Mouse (Mus musculus) embryonic facial prominence, embryonic 12.5 days (tissue): ENCODE measurements at regions not wholly inside any gene's neighbourhood (a gene's known extent, or its start where the extent isn't known, plus 50 kb on each side); places are given as distances from the start of the nearest gene placed in this dataset.

Experiments
- ATAC-seq: fragments of 200-750 bp; cut with Nextera tagmentation; 2 replicates; pipeline ENCODE4 v1.8.0; 2017; ENCODE audit not compliant: insufficient number of reproducible peaks, insufficient read depth, low FRiP score, low TSS enrichment
- H3K27ac ChIP-seq: fragments of 300-500 bp; sonication (generic); 2 replicates; pipeline ENCODE4 v1.5.1; 2016; ENCODE audit warnings: mild to moderate bottlenecking
- H3K27me3 ChIP-seq: fragments of 300-500 bp; sonication (generic); 2 replicates; pipeline ENCODE4 v1.6.1; 2016; ENCODE audit warnings: mild to moderate bottlenecking, moderate library complexity
- H3K36me3 ChIP-seq: fragments of 300-500 bp; sonication (generic); 2 replicates; pipeline ENCODE4 v1.6.1; 2016; ENCODE audit warnings: mild to moderate bottlenecking
- H3K4me1 ChIP-seq: fragments of 300-500 bp; sonication (generic); 2 replicates; pipeline ENCODE4 v1.6.1; 2016
- H3K4me2 ChIP-seq: fragments of 300-500 bp; sonication (generic); replicated peaks from 2 replicates; pipeline ENCODE4 v1.6.1; 2016; ENCODE audit warnings: mild to moderate bottlenecking, moderate library complexity
- H3K4me3 ChIP-seq: fragments of 300-500 bp; sonication (generic); 2 replicates; pipeline ENCODE4 v1.5.1; 2016; ENCODE audit warnings: mild to moderate bottlenecking
- H3K9ac ChIP-seq: fragments of 300-500 bp; sonication (generic); 2 replicates; pipeline ENCODE4 v1.6.1; 2016; ENCODE audit warnings: mild to moderate bottlenecking, moderate library complexity
- H3K9me3 ChIP-seq: fragments of 300-500 bp; sonication (generic); 2 replicates; pipeline ENCODE4 v1.6.1; 2016; ENCODE audit warnings: mild to moderate bottlenecking, moderate library complexity
- WGBS: fragments of 180-500 bp; shearing (Covaris S2); methylation state at CpG from one replicate; pipeline ENCODE4 v1.1.7; 2016; 5-methylcytosine and 5-hydroxymethylcytosine counted together

GRCm38 (mm10) chr2:48474642-48475041 is 339.3 kb upstream of the Acvr2a start:
- no peaks in the 10 kb centered on the region for H3K27me3 ChIP-seq
- H3K9me3 ChIP-seq: no peaks in the 10 kb centered on the region
- H3K36me3 ChIP-seq: no peaks in the 10 kb centered on the region
- 83% methylated on average over 4 of the region's 4 CpGs for WGBS
- no peak for ATAC-seq
- no peak overlapping the region for H3K4me2 ChIP-seq
- no peaks in the 10 kb centered on the region for H3K4me1 ChIP-seq
- no peak overlapping the region for H3K27ac ChIP-seq
- no peak overlapping the region for H3K4me3 ChIP-seq
- no peak overlapping the region for H3K9ac ChIP-seq

GRCm38 (mm10) chr2:48476777-48477176 is 337.1 kb upstream of the Acvr2a start:
- Histone ChIP-seq H3K4me1 (peaks cover 9% of the 10 kb centered on the region), H3K27me3 (no peaks in the 10 kb centered on the region), H3K4me2 (no peak overlapping the region), H3K36me3 (no peaks in the 10 kb centered on the region), H3K4me3 (no peak overlapping the region), H3K9ac (no peak overlapping the region), H3K9me3 (no peaks in the 10 kb centered on the region), H3K27ac (no peak overlapping the region)
- no peak for ATAC-seq
- WGBS: 49% methylated on average over 3 of the region's 3 CpGs

GRCm38 (mm10) chr2:48477336-48477735 is 336.6 kb upstream of the Acvr2a start:
- no peaks in the 10 kb centered on the region for H3K9me3 ChIP-seq
- 76% methylated on average over 2 of the region's 2 CpGs for WGBS
- peaks cover 9% of the 10 kb centered on the region for H3K4me1 ChIP-seq
- ATAC-seq: no peak
- H3K36me3 ChIP-seq: no peaks in the 10 kb centered on the region
- H3K4me3 ChIP-seq: no peak overlapping the region
- no peaks in the 10 kb centered on the region for H3K27me3 ChIP-seq
- H3K4me2 ChIP-seq: no peak overlapping the region
- H3K9ac ChIP-seq: no peak overlapping the region
- H3K27ac ChIP-seq: no peak overlapping the region

- 88% methylated on average over 1 of the region's 1 CpGs for WGBS
- Histone ChIP-seq H3K4me3 (no peak overlapping the region), H3K27ac (no peak overlapping the region), H3K9me3 (no peaks in the 10 kb centered on the region), H3K4me1 (peaks cover 9% of the 10 kb centered on the region), H3K36me3 (no peaks in the 10 kb centered on the region), H3K9ac (no peak overlapping the region), H3K27me3 (no peaks in the 10 kb centered on the region), H3K4me2 (no peak overlapping the region)
- no peak for ATAC-seq
Observed at GRCm38 (mm10) chr2:48479601-48480000, 334.3 kb upstream of the Acvr2a start.

- Histone ChIP-seq H3K4me2 (no peak overlapping the region), H3K27ac (peak overlapping the region; percentile 67; the same call in 1 of the 2 replicates)
- ATAC-seq: no peak
Observed at GRCm38 (mm10) chr2:48480428-48481191, 333.3 kb upstream of the Acvr2a start.

GRCm38 (mm10) chr2:48481209-48481742 is 332.6 kb upstream of the Acvr2a start:
- ATAC-seq: peak; percentile 60; the same call in 1 of the 2 replicates
- no peaks in the 10 kb centered on the region for H3K36me3 ChIP-seq
- H3K27ac ChIP-seq: peak overlapping the region; percentile 67
- no peaks in the 10 kb centered on the region for H3K9me3 ChIP-seq
- H3K27me3 ChIP-seq: no peaks in the 10 kb centered on the region
- H3K4me3 ChIP-seq: no peak overlapping the region
- H3K9ac ChIP-seq: no peak overlapping the region
- WGBS: 12% methylated on average over 12 of the region's 12 CpGs
- no peak overlapping the region for H3K4me2 ChIP-seq
- H3K4me1 ChIP-seq: peaks cover 9% of the 10 kb centered on the region

More at GRCm38 (mm10) chr2:48480428-48481191, 333.3 kb upstream of the Acvr2a start:
- no peaks in the 10 kb centered on the region for H3K27me3 ChIP-seq
- no peaks in the 10 kb centered on the region for H3K36me3 ChIP-seq
- peaks cover 9% of the 10 kb centered on the region for H3K4me1 ChIP-seq
- H3K4me3 ChIP-seq: no peak overlapping the region
- H3K9me3 ChIP-seq: no peaks in the 10 kb centered on the region
- H3K9ac ChIP-seq: no peak overlapping the region
- 58% methylated on average over 9 of the region's 9 CpGs for WGBS

- 70% methylated on average over 3 of the region's 3 CpGs for WGBS
Observed at GRCm38 (mm10) chr2:48493574-48493973, 320.3 kb upstream of the Acvr2a start.

GRCm38 (mm10) chr2:48494065-48494464 is 319.8 kb upstream of the Acvr2a start:
- 47% methylated on average over 2 of the region's 2 CpGs for WGBS
- no peak overlapping the region for H3K9ac ChIP-seq
- no peak for ATAC-seq
- H3K4me3 ChIP-seq: no peak overlapping the region
- no peaks in the 10 kb centered on the region for H3K27me3 ChIP-seq
- no peak overlapping the region for H3K4me2 ChIP-seq
- H3K9me3 ChIP-seq: 0 out of 2 replicates have a peak, but pooled peaks cover 2% of the 10 kb centered on the region
- no peaks in the 10 kb centered on the region for H3K4me1 ChIP-seq
- H3K36me3 ChIP-seq: no peaks in the 10 kb centered on the region
- H3K27ac ChIP-seq: no peak overlapping the region

More at GRCm38 (mm10) chr2:48493574-48493973, 320.3 kb upstream of the Acvr2a start:
- Histone ChIP-seq H3K4me3 (no peak overlapping the region), H3K4me2 (no peak overlapping the region), H3K9ac (no peak overlapping the region), H3K9me3 (0 out of 2 replicates have a peak, but pooled peaks cover 2% of the 10 kb centered on the region), H3K27ac (no peak overlapping the region), H3K36me3 (no peaks in the 10 kb centered on the region), H3K4me1 (no peaks in the 10 kb centered on the region), H3K27me3 (no peaks in the 10 kb centered on the region)
- ATAC-seq: no peak

GRCm38 (mm10) chr2:48494632-48495031 is 319.3 kb upstream of the Acvr2a start:
- 0 out of 2 replicates have a peak, but pooled peaks cover 2% of the 10 kb centered on the region for H3K9me3 ChIP-seq
- no peaks in the 10 kb centered on the region for H3K27me3 ChIP-seq
- no peaks in the 10 kb centered on the region for H3K4me1 ChIP-seq
- H3K9ac ChIP-seq: no peak overlapping the region
- no peak overlapping the region for H3K4me3 ChIP-seq
- 84% methylated on average over 3 of the region's 3 CpGs for WGBS
- ATAC-seq: no peak
- no peak overlapping the region for H3K27ac ChIP-seq
- no peak overlapping the region for H3K4me2 ChIP-seq
- H3K36me3 ChIP-seq: no peaks in the 10 kb centered on the region

- H3K9me3 ChIP-seq: 0 out of 2 replicates have a peak, but pooled peaks cover 2% of the 10 kb centered on the region
- no peaks in the 10 kb centered on the region for H3K36me3 ChIP-seq
- 98% methylated on average over 5 of the region's 5 CpGs for WGBS
- no peak for ATAC-seq
- no peak overlapping the region for H3K4me3 ChIP-seq
- no peak overlapping the region for H3K9ac ChIP-seq
- no peak overlapping the region for H3K27ac ChIP-seq
- no peaks in the 10 kb centered on the region for H3K27me3 ChIP-seq
- H3K4me2 ChIP-seq: no peak overlapping the region
- H3K4me1 ChIP-seq: no peaks in the 10 kb centered on the region
Observed at GRCm38 (mm10) chr2:48498047-48498723, 315.7 kb upstream of the Acvr2a start.

GRCm38 (mm10) chr2:48499396-48499795 is 314.5 kb upstream of the Acvr2a start:
- no peaks in the 10 kb centered on the region for H3K4me1 ChIP-seq
- H3K27me3 ChIP-seq: no peaks in the 10 kb centered on the region
- H3K4me2 ChIP-seq: no peak overlapping the region
- no peaks in the 10 kb centered on the region for H3K36me3 ChIP-seq
- no peak for ATAC-seq
- WGBS: 85% methylated on average over 6 of the region's 6 CpGs
- H3K9ac ChIP-seq: no peak overlapping the region
- H3K27ac ChIP-seq: no peak overlapping the region
- H3K4me3 ChIP-seq: no peak overlapping the region
- 0 out of 2 replicates have a peak, but pooled peaks cover 2% of the 10 kb centered on the region for H3K9me3 ChIP-seq

- no peak overlapping the region for H3K4me2 ChIP-seq
- H3K9me3 ChIP-seq: 0 out of 2 replicates have a peak, but pooled peaks cover 2% of the 10 kb centered on the region
- no peaks in the 10 kb centered on the region for H3K36me3 ChIP-seq
- no peak for ATAC-seq
- H3K4me3 ChIP-seq: no peak overlapping the region
- H3K27me3 ChIP-seq: no peaks in the 10 kb centered on the region
- H3K27ac ChIP-seq: no peak overlapping the region
- no peak overlapping the region for H3K9ac ChIP-seq
- 66% methylated on average over 2 of the region's 2 CpGs for WGBS
- H3K4me1 ChIP-seq: no peaks in the 10 kb centered on the region
Observed at GRCm38 (mm10) chr2:48501387-48501786, 312.5 kb upstream of the Acvr2a start.
